Mouse (Mus musculus) ES-E14 (cell line): ENCODE measurements around the gene Cenpi. TPM values are rescaled to one million over a fixed set of nuclear protein-coding genes. Genes with fewer than 3 reads are reported as not detected.

Experiments
- DNase-seq: peaks from one replicate; pipeline ENCODE4 v3.0.0-alpha.2; 2013; ENCODE audit warnings: low read depth, low spot score
- H3K27ac ChIP-seq: 2 replicates; pipeline ENCODE4 v1.5.1; 2012; ENCODE audit warnings: low read depth, mild to moderate bottlenecking, low read length, moderate library complexity, mixed read lengths; ENCODE audit not compliant: poor library complexity, insufficient read depth, severe bottlenecking
- H3K36me3 ChIP-seq: 2 replicates; pipeline ENCODE4 v1.6.1; 2012; ENCODE audit warnings: mild to moderate bottlenecking, low read length, moderate library complexity, mixed read lengths; ENCODE audit not compliant: control insufficient read depth, poor library complexity, insufficient read depth, severe bottlenecking
- H3K4me1 ChIP-seq, 2 experiments: fragments of 150-350 bp in 1 of 2; sonication (generic) in 1 of 2; 2 replicates each; pipeline ENCODE4 v1.6.1; 2012; ENCODE audit warnings: low read length in 2 of 2, mild to moderate bottlenecking in 1 of 2, mixed read lengths in 1 of 2; ENCODE audit not compliant: control insufficient read depth in 2 of 2, insufficient read depth in 2 of 2, poor library complexity in 1 of 2
- H3K4me3 ChIP-seq, 2 experiments: fragments of 150-350 bp in 1 of 2; sonication (generic) in 1 of 2; 2 replicates each; pipeline ENCODE4 v1.5.1; 2012; ENCODE audit warnings: low read length in 2 of 2, low read depth in 1 of 2, mild to moderate bottlenecking in 1 of 2, mixed read lengths in 1 of 2; ENCODE audit not compliant: insufficient read depth in 1 of 2, poor library complexity in 1 of 2, severe bottlenecking in 1 of 2
- H3K9ac ChIP-seq: 2 replicates; pipeline ENCODE4 v1.6.1; 2012; ENCODE audit warnings: low read depth, mild to moderate bottlenecking, low read length, mixed read lengths; ENCODE audit not compliant: poor library complexity, insufficient read depth, severe bottlenecking
- H3K9me3 ChIP-seq: fragments of 150-350 bp; sonication (generic); 2 replicates; pipeline ENCODE4 v1.6.1; 2012; ENCODE audit warnings: low read depth, mild to moderate bottlenecking, low read length; ENCODE audit not compliant: control insufficient read depth, insufficient read depth
- CHD2 ChIP-seq: IDR thresholded peaks from 2 replicates; pipeline ENCODE4 v1.6.1; 2014; ENCODE audit warnings: mild to moderate bottlenecking, low read depth, low read length, inconsistent platforms
- HCFC1 ChIP-seq: IDR thresholded peaks from 2 replicates; pipeline ENCODE4 v1.6.1; 2012; ENCODE audit warnings: low read length, inconsistent platforms, borderline replicate concordance; ENCODE audit not compliant: insufficient read depth
- MAFK ChIP-seq: IDR thresholded peaks from 2 replicates; pipeline ENCODE4 v1.6.1; 2014; ENCODE audit warnings: mild to moderate bottlenecking, low read depth, low read length, inconsistent platforms; ENCODE audit not compliant: insufficient read depth
- ZC3H11A ChIP-seq: IDR thresholded peaks from 2 replicates; pipeline ENCODE4 v1.6.1; 2012; ENCODE audit warnings: low read depth, mild to moderate bottlenecking, inconsistent platforms, low read length, borderline replicate concordance
- ZNF384 ChIP-seq: IDR thresholded peaks from 2 replicates; pipeline ENCODE4 v1.6.1; 2012; ENCODE audit warnings: low read depth, low read length, inconsistent platforms
- in situ Hi-C, 2 experiments: fragments of 600-800 bp; cut with MboI; formaldehyde crosslinking; loops; one replicate each; pipeline ENCODE4 v1.15.1; 2025; ENCODE audit warnings: low sequenced_read_pairs in 2 of 2, inconsistent platforms in 1 of 2; ENCODE audit not compliant: unreplicated experiment in 2 of 2
- total RNA-seq: library from RNA; depleted of rRNA; stranded (reverse); fragments of 300-350 nt; gene quantifications from 2 replicates; pipeline ENCODE4 v1.2.3, GENCODE M21; 2012; rRNA removed

Gene Cenpi
- total RNA-seq, 1 experiment: 18.8 TPM

GRCm38 (mm10) chrX:134412096-134412495 lies 104.2 kb downstream of the Cenpi start:
- H3K4me3 ChIP-seq: no peak overlapping the region
- no peak for TF ChIP-seq HCFC1
- TF ChIP-seq CHD2: no peak
- no peak for TF ChIP-seq ZC3H11A
- no peak for TF ChIP-seq ZNF384
- TF ChIP-seq MAFK: no peak
- H3K36me3 ChIP-seq: no peaks in the 10 kb centered on the region
- H3K27ac ChIP-seq: no peak overlapping the region
- no peak for DNase-seq
- H3K9ac ChIP-seq: no peak overlapping the region
- H3K9me3 ChIP-seq: no peaks in the 10 kb centered on the region
- H3K4me1 ChIP-seq: no peaks in the 10 kb centered on the region
- in situ Hi-C loops: no loop called here

Other genes starting within 250 kb of the Cenpi start
- gene Cstf2, start 248.9 kb upstream of the Cenpi start, total RNA-seq: 57.2 and 69.6 TPM in 2 replicates
- gene Xkrx, start 146.0 kb upstream of the Cenpi start, total RNA-seq: 0.37 and 0.54 TPM in 2 replicates
- not detected in 2 replicates for gene Arl13a, start 120.6 kb upstream of the Cenpi start, total RNA-seq
- 0.11 and 0.18 TPM in 2 replicates for gene Nox1, start 86.1 kb upstream of the Cenpi start, total RNA-seq
- gene Trmt2b, start 31.1 kb upstream of the Cenpi start, total RNA-seq: 2.0 and 2.9 TPM in 2 replicates
- 1.5 and 1.9 TPM in 2 replicates for gene Tmem35a, start 12.9 kb upstream of the Cenpi start, total RNA-seq
- 1.2 and 1.4 TPM in 2 replicates for gene Drp2, start 96.5 kb downstream of the Cenpi start, total RNA-seq
- gene Taf7l, start 168.4 kb downstream of the Cenpi start, total RNA-seq: 1.0 and 3.3 TPM in 2 replicates
- 20.2 and 42.4 TPM in 2 replicates for gene Timm8a1, start 233.8 kb downstream of the Cenpi start, total RNA-seq